Mouse (Mus musculus) cerebellum, adult 2 months (tissue): ENCODE results near the gene Wbp1l. TPM values are rescaled to one million over a fixed set of nuclear protein-coding genes. Genes with fewer than 3 reads are reported as not detected.

Experiments used
- DNase-seq, 2 experiments: peaks; one replicate each; pipeline ENCODE4 v3.0.0; 2021
- H3K27ac ChIP-seq: fragments of 200-500 bp; 2 replicates; pipeline ENCODE4 v1.5.1; 2012; ENCODE audit warnings: low read length, control low read depth, inconsistent platforms; ENCODE audit not compliant: insufficient read depth
- H3K27me3 ChIP-seq: fragments of 200-500 bp; 2 replicates; pipeline ENCODE4 v1.6.1; 2012; ENCODE audit warnings: inconsistent platforms, mild to moderate bottlenecking, low read length, moderate library complexity; ENCODE audit not compliant: control insufficient read depth, insufficient read depth
- H3K4me1 ChIP-seq: fragments of 200-500 bp; 2 replicates; pipeline ENCODE4 v1.6.1; 2011; ENCODE audit warnings: low read length; ENCODE audit not compliant: control insufficient read depth, insufficient read depth
- H3K4me3 ChIP-seq: fragments of 200-500 bp; replicated peaks from 2 replicates; pipeline ENCODE3; 2011; ENCODE audit warnings: mild to moderate bottlenecking, low read depth, low read length, control low read depth; ENCODE audit not compliant: insufficient read depth
- CTCF ChIP-seq: fragments of 200-500 bp; IDR thresholded peaks from 2 replicates; pipeline ENCODE4 v1.5.1; 2011; ENCODE audit warnings: low read depth, mild to moderate bottlenecking, control low read depth, low read length, moderate library complexity, borderline replicate concordance; ENCODE audit not compliant: insufficient read depth
- POLR2A ChIP-seq: fragments of 200-500 bp; IDR thresholded peaks from 2 replicates; pipeline ENCODE4 v1.6.1; 2011; ENCODE audit warnings: low read length, control low read depth, borderline replicate concordance; ENCODE audit not compliant: insufficient read depth
- WGBS: fragments of 180-500 bp; shearing (Covaris S2); methylation state at CpG from one replicate; pipeline ENCODE4 v1.1.7; 2018; 5-methylcytosine and 5-hydroxymethylcytosine counted together
- polyA plus RNA-seq: library from polyadenylated mRNA; depleted of rRNA; stranded (reverse); fragments of >200 nt; gene quantifications from 2 replicates; pipeline ENCODE4 v1.2.3, GENCODE M21; 2012

Gene Wbp1l
- polyA plus RNA-seq, 1 experiment: 28.3 TPM

DNA sequence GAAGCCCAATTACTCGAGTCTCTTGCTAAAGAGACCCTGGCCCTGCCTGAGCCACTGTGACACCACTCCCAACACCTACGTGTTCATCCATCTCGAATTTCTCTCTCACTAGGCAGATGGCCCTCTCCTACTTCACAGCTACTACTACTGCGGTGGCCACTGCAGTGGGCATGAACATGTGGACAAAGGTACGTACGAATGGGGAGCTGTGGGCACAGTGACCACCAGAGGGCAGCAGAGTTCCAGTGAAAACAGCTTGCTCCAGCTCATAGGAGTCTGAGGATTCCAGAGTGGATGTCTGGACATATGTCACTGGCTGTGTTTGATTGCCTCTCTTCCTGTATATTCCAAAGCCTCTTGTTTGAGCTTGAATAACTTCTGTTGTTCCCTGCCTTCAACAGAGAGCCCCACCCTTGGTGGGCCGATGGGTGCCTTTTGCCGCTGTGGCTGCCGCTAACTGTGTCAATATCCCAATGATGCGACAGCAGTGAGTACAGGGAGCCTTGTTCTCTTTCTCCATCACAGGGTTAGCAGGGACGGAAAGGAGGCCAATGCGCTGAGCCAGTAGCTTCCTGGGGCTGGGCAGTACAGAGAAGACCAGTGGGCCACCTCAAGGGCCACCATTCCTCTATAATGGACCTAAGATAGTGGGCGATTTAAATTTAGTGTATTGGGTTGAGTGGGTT, 10.9 kb upstream of the Wbp1l start:
- H3K4me1 ChIP-seq: no peaks in the 10 kb centered on the region
- H3K27me3 ChIP-seq: no peaks in the 10 kb centered on the region
- DNase-seq: peak; percentile 78 to 87
- no peak overlapping the region for H3K27ac ChIP-seq
- no peak overlapping the region for H3K4me3 ChIP-seq
- WGBS: 56% methylated on average over 13 of the region's 13 CpGs
- no peak for TF ChIP-seq POLR2A
- peak; percentile 99 for TF ChIP-seq CTCF

DNA sequence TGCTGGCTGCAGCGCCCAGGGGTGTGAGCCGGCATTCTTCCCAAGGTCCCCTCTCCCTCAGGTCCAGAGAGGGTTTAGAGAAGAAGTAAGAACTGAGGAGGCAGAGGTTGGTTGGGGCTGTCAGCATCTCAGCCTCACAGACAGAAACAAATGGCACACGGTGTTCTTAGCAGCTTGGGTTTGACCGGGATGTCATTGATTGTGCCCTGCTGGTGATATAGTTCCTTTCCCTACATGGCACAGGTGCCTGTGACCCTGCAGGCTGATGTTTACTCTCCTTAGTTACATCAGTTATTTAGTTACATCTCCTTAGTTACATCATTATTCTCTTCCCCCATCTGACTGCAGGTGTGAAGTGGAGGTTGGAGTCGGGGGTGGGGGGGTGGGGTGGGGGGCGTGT, 7.3 kb upstream of the Wbp1l start:
- 88% methylated on average over 6 of the region's 6 CpGs for WGBS
- Histone ChIP-seq H3K27ac (no peak overlapping the region), H3K4me3 (no peak overlapping the region), H3K27me3 (no peaks in the 10 kb centered on the region), H3K4me1 (no peaks in the 10 kb centered on the region)
- no peak for DNase-seq
- TF ChIP-seq POLR2A: no peak
- no peak for TF ChIP-seq CTCF

DNA sequence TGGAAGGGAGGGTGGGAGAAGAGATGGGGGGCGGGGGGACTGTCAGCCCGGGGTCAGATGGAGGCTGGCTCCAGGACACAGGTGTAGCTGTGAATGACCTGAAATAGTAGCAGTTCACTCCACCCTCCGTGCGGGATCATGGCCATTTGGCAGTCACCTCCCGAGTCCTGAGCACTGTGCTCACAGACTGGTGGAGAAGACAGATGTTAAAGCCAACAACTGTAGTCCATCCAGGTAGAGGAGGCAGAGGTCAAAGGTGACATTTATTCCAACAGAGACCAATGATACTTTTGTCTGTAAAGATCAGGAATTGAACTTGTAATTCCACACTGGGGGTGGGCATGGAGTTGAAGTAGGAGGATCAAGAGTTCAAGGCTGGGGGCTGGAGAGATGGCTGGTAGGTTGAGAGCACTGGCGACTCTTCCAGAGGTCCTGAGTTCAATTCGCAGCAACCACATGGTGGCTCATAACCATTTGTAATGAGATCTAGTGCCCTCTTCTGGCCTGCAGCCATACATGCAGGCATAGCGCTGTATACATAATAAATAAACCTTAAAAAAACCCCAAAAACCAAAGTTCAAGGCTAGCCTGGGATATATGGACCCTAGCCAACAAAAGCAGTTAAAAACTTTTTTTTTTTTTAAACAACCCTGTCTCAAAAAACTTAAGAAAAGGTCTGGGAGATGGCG, 6.0 kb upstream of the Wbp1l start:
- TF ChIP-seq CTCF (no peak), POLR2A (no peak)
- DNase-seq: no peak
- no peak overlapping the region for H3K27ac ChIP-seq
- no peaks in the 10 kb centered on the region for H3K27me3 ChIP-seq
- H3K4me3 ChIP-seq: no peak overlapping the region
- 91% methylated on average over 9 of the region's 9 CpGs for WGBS
- no peaks in the 10 kb centered on the region for H3K4me1 ChIP-seq

DNA sequence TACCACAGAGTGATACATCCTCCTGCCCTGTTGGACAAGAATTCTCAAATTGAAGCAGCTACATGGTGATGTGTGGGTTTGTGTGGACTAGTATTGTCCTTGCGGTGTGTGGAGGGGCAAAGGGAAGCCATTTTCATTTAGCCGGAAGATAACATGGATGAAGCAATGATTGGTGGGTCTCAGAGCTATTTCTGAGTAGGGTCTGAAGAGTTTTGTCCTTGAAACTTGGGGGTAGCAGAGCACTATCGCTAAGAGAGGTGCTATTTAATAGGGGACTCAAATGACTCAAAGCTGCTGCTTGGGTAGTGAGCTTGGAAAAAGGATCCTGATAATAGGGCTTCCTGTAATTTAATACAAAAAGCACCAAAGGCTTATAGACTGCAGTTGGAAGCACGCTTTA, 697 bp upstream of the Wbp1l start:
- Histone ChIP-seq H3K27ac (no peak overlapping the region), H3K4me3 (no peak overlapping the region), H3K4me1 (0 out of 2 replicates have a peak, but pooled peaks cover 3% of the 10 kb centered on the region), H3K27me3 (no peaks in the 10 kb centered on the region)
- DNase-seq: no peak
- TF ChIP-seq POLR2A (no peak), CTCF (no peak)
- 87% methylated on average over 4 of the region's 4 CpGs for WGBS

DNA sequence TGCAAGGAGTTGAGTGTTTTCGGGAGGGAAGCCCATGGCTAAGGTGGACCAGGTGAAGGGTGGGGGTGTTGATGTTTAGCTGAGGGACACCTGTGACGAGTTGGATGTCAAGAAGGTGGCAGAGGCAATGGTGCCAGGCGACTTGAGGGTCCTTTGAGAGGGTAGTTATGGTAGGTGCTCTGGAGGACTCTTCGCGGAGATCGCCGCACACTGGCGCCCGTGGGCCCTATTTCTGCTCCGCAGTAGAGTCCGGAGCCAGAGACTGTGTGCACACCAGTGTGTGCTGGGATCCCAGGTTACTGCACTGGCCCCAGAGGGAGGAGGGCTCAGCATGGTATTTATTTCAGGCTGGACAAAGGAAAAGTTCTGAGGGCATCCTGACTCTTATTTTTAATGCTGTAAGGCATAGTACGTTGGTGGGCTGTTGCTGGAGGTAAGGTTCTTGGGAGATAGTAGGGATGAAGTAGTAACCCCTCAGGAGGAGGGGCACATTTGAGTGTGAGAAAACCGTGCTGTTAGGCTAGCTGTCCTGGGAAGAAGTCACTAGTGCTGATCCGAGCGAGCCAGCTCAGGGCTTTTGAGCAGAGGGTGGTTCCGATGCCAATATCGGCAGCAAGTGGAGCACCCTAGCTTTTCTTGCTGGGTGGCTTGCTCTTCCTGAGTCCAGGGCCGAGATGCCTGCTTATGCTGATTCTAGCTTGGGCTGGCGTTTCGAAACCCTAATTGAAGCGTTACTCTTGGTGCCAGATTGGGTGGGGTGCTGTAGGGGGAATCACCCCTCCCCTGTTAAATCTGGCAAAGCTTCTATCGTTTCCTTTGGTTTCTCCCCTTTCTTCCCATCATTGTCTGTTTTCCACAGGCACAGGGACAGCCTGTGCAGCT, 732 bp downstream of the Wbp1l start:
- 4% methylated on average over 22 of the region's 22 CpGs for WGBS
- H3K4me3 ChIP-seq: peak overlapping the region; percentile 79
- H3K27ac ChIP-seq: peak overlapping the region; percentile 44; the same call in 1 of the 2 replicates
- TF ChIP-seq POLR2A: no peak
- TF ChIP-seq CTCF: no peak
- peak in 1 of 2 experiments; percentile 26 for DNase-seq
- H3K27me3 ChIP-seq: no peaks in the 10 kb centered on the region
- 0 out of 2 replicates have a peak, but pooled peaks cover 3% of the 10 kb centered on the region for H3K4me1 ChIP-seq

DNA sequence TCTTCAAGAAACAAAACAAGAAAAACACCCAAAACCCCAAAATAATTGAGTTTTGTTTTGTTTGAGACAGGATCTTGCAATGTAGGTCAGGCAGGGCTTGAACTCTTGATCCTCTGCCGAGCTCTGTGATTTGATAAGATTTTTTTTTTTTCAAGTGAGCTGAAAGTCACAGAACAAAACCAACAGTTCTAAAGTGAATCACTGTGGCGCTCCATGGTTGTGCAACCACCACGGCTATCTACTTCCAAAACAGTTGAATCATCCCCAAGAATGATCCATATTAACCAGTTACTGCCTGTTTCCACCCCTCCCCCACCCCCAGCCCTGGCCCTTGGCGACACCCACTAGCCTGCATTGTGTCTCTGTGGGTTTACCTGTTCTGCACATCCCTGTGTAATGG, 1.5 kb downstream of the Wbp1l start:
- TF ChIP-seq CTCF: no peak
- TF ChIP-seq POLR2A: no peak
- Histone ChIP-seq H3K27me3 (no peaks in the 10 kb centered on the region), H3K4me3 (no peak overlapping the region), H3K27ac (no peak overlapping the region), H3K4me1 (0 out of 2 replicates have a peak, but pooled peaks cover 3% of the 10 kb centered on the region)
- DNase-seq: no peak
- 75% methylated on average over 4 of the region's 4 CpGs for WGBS

DNA sequence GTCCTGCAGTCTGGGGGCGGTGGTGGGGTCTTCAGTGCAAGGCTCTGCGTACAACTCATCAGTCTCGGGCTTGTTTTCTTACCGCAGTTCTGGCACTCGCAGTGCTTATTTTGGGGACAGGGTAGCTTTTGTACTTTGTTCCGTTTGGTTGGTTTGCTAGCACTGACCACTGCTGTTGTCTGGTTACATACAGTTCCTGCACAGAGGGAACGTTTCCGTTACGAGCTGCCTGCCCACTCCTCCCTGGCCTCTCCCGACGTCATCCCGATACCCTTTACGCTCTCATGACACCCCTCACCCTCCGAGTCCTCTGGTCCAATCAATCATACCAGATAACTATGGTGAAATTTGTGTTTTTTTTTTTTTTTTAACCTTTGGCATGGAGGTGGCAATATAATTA, 2.6 kb downstream of the Wbp1l start:
- 73% methylated on average over 14 of the region's 14 CpGs for WGBS
- H3K4me3 ChIP-seq: no peak overlapping the region

More for the DNA sequence above, 2.6 kb downstream of the Wbp1l start:
- TF ChIP-seq POLR2A: no peak
- no peak for TF ChIP-seq CTCF
- 0 out of 2 replicates have a peak, but pooled peaks cover 3% of the 10 kb centered on the region for H3K4me1 ChIP-seq
- H3K27ac ChIP-seq: no peak overlapping the region
- no peaks in the 10 kb centered on the region for H3K27me3 ChIP-seq
- no peak for DNase-seq
